Mouse (Mus musculus) forebrain, embryonic 13.5 days (tissue): ENCODE measurements at regions not wholly inside any gene's neighbourhood (a gene's known extent, or its start where the extent isn't known, plus 50 kb on each side); places are given as distances from the start of the nearest gene placed in this dataset.

Experiments
- ATAC-seq: fragments of 200-750 bp; cut with Nextera tagmentation; 2 replicates; pipeline ENCODE4 v1.8.0; 2017
- H3K27ac ChIP-seq: fragments of 300-500 bp; sonication (generic); 2 replicates; pipeline ENCODE4 v1.5.1; 2015; ENCODE audit warnings: inconsistent platforms, mild to moderate bottlenecking, moderate library complexity
- H3K27me3 ChIP-seq: fragments of 300-500 bp; sonication (generic); 2 replicates; pipeline ENCODE4 v1.6.1; 2015; ENCODE audit warnings: mild to moderate bottlenecking, inconsistent platforms
- H3K36me3 ChIP-seq: fragments of 300-500 bp; sonication (generic); 2 replicates; pipeline ENCODE4 v1.6.1; 2015; ENCODE audit warnings: mild to moderate bottlenecking, inconsistent platforms; ENCODE audit not compliant: poor library complexity, severe bottlenecking
- H3K4me1 ChIP-seq: fragments of 300-500 bp; sonication (generic); 2 replicates; pipeline ENCODE4 v1.6.1; 2015; ENCODE audit warnings: inconsistent platforms
- H3K4me2 ChIP-seq: fragments of 300-500 bp; sonication (generic); 2 replicates; pipeline ENCODE4 v1.6.1; 2015; ENCODE audit warnings: inconsistent platforms, mild to moderate bottlenecking, moderate library complexity
- H3K4me3 ChIP-seq: fragments of 300-500 bp; sonication (generic); 2 replicates; pipeline ENCODE4 v1.5.1; 2015; ENCODE audit warnings: mild to moderate bottlenecking, inconsistent platforms
- H3K9ac ChIP-seq: fragments of 300-500 bp; sonication (generic); 2 replicates; pipeline ENCODE4 v1.6.1; 2015; ENCODE audit warnings: mild to moderate bottlenecking, inconsistent platforms
- H3K9me3 ChIP-seq: fragments of 300-500 bp; sonication (generic); replicated peaks from 2 replicates; pipeline ENCODE4 v1.6.1; 2016; ENCODE audit warnings: inconsistent platforms
- WGBS: fragments of 180-500 bp; shearing (Covaris S2); methylation state at CpG from one replicate; pipeline ENCODE4 v1.1.7; 2015; 5-methylcytosine and 5-hydroxymethylcytosine counted together

GRCm38 (mm10) chr7:117930392-117930791 is 185.6 kb downstream of the Rps15a start:
- Histone ChIP-seq H3K27ac (no peak overlapping the region), H3K4me3 (no peak overlapping the region), H3K9me3 (no peaks in the 10 kb centered on the region), H3K27me3 (peaks cover 5% of the 10 kb centered on the region; the same call in 1 of the 2 replicates), H3K36me3 (no peaks in the 10 kb centered on the region), H3K9ac (no peak overlapping the region), H3K4me1 (peaks cover 27% of the 10 kb centered on the region), H3K4me2 (no peak overlapping the region; the same call in 1 of the 2 replicates)
- 20% methylated on average over 9 of the region's 9 CpGs for WGBS
- peak; percentile 41; the same call in 1 of the 2 replicates for ATAC-seq

GRCm38 (mm10) chr7:117926396-117926795 is 189.6 kb downstream of the Rps15a start:
- H3K4me1 ChIP-seq = peaks cover 28% of the 10 kb centered on the region
- no peak overlapping the region for H3K9ac ChIP-seq
- WGBS = 50% methylated on average over 1 of the region's 1 CpGs
- H3K9me3 ChIP-seq = no peaks in the 10 kb centered on the region
- no peak overlapping the region for H3K4me2 ChIP-seq
- ATAC-seq = no peak
- H3K27me3 ChIP-seq = peaks cover 5% of the 10 kb centered on the region; the same call in 1 of the 2 replicates
- no peaks in the 10 kb centered on the region for H3K36me3 ChIP-seq
- H3K27ac ChIP-seq = no peak overlapping the region
- no peak overlapping the region for H3K4me3 ChIP-seq

- Histone ChIP-seq H3K9me3 (no peaks in the 10 kb centered on the region), H3K4me1 (peaks cover 10% of the 10 kb centered on the region)
- ATAC-seq = no peak
Measured at GRCm38 (mm10) chr7:117922270-117922669, 193.7 kb downstream of the Rps15a start.

GRCm38 (mm10) chr7:117918206-117918995 is 197.6 kb downstream of the Rps15a start:
- no peaks in the 10 kb centered on the region for H3K36me3 ChIP-seq
- no peak overlapping the region for H3K4me2 ChIP-seq
- H3K9me3 ChIP-seq = no peaks in the 10 kb centered on the region
- no peaks in the 10 kb centered on the region for H3K27me3 ChIP-seq
- H3K9ac ChIP-seq = no peak overlapping the region
- H3K4me1 ChIP-seq = no peaks in the 10 kb centered on the region
- H3K4me3 ChIP-seq = no peak overlapping the region
- 96% methylated on average over 10 of the region's 10 CpGs for WGBS
- H3K27ac ChIP-seq = no peak overlapping the region
- no peak for ATAC-seq

More at GRCm38 (mm10) chr7:117922270-117922669, 193.7 kb downstream of the Rps15a start:
- H3K36me3 ChIP-seq = no peaks in the 10 kb centered on the region
- no peak overlapping the region for H3K9ac ChIP-seq
- no peak overlapping the region for H3K4me3 ChIP-seq
- H3K4me2 ChIP-seq = no peak overlapping the region
- no peaks in the 10 kb centered on the region for H3K27me3 ChIP-seq
- H3K27ac ChIP-seq = no peak overlapping the region

GRCm38 (mm10) chr7:117916915-117917314 is 199.1 kb downstream of the Rps15a start:
- no peaks in the 10 kb centered on the region for H3K9me3 ChIP-seq
- ATAC-seq = no peak
- H3K4me1 ChIP-seq = no peaks in the 10 kb centered on the region
- no peak overlapping the region for H3K4me2 ChIP-seq
- no peaks in the 10 kb centered on the region for H3K27me3 ChIP-seq
- no peak overlapping the region for H3K4me3 ChIP-seq
- no peak overlapping the region for H3K27ac ChIP-seq
- WGBS = 85% methylated on average over 6 of the region's 6 CpGs
- H3K9ac ChIP-seq = no peak overlapping the region
- no peaks in the 10 kb centered on the region for H3K36me3 ChIP-seq

GRCm38 (mm10) chr7:117912453-117912852 is 203.5 kb downstream of the Rps15a start:
- ATAC-seq = no peak
- no peak overlapping the region for H3K4me2 ChIP-seq
- 85% methylated on average over 3 of the region's 3 CpGs for WGBS
- no peaks in the 10 kb centered on the region for H3K4me1 ChIP-seq
- H3K9me3 ChIP-seq = no peaks in the 10 kb centered on the region
- H3K36me3 ChIP-seq = no peaks in the 10 kb centered on the region
- H3K27ac ChIP-seq = no peak overlapping the region
- H3K27me3 ChIP-seq = no peaks in the 10 kb centered on the region
- no peak overlapping the region for H3K9ac ChIP-seq
- H3K4me3 ChIP-seq = no peak overlapping the region

- Histone ChIP-seq H3K4me2 (no peak overlapping the region), H3K4me1 (no peaks in the 10 kb centered on the region), H3K9ac (no peak overlapping the region), H3K27me3 (no peaks in the 10 kb centered on the region), H3K4me3 (no peak overlapping the region), H3K9me3 (no peaks in the 10 kb centered on the region), H3K36me3 (no peaks in the 10 kb centered on the region), H3K27ac (no peak overlapping the region)
- WGBS = 90% methylated on average over 3 of the region's 3 CpGs
- no peak for ATAC-seq
Measured at GRCm38 (mm10) chr7:117911062-117911461, 204.9 kb downstream of the Rps15a start.

- H3K4me2 ChIP-seq = no peak overlapping the region
- no peaks in the 10 kb centered on the region for H3K36me3 ChIP-seq
- no peak overlapping the region for H3K9ac ChIP-seq
- no peaks in the 10 kb centered on the region for H3K27me3 ChIP-seq
- H3K9me3 ChIP-seq = no peaks in the 10 kb centered on the region
- no peak for ATAC-seq
- H3K27ac ChIP-seq = no peak overlapping the region
- H3K4me3 ChIP-seq = no peak overlapping the region
- WGBS = 80% methylated on average over 2 of the region's 2 CpGs
- H3K4me1 ChIP-seq = no peaks in the 10 kb centered on the region
Measured at GRCm38 (mm10) chr7:117896528-117896927, 219.5 kb downstream of the Rps15a start.

- Histone ChIP-seq H3K4me2 (no peak overlapping the region), H3K27ac (no peak overlapping the region), H3K4me3 (no peak overlapping the region), H3K27me3 (no peaks in the 10 kb centered on the region), H3K9ac (no peak overlapping the region), H3K36me3 (no peaks in the 10 kb centered on the region), H3K9me3 (no peaks in the 10 kb centered on the region), H3K4me1 (peaks cover 11% of the 10 kb centered on the region)
- 79% methylated on average over 6 of the region's 6 CpGs for WGBS
- ATAC-seq = 0 out of 2 replicates have a peak, but pooled peaks have one; percentile 38
Measured at GRCm38 (mm10) chr7:117887288-117887687, 228.7 kb downstream of the Rps15a start.

- Histone ChIP-seq H3K4me2 (no peak overlapping the region), H3K36me3 (no peaks in the 10 kb centered on the region), H3K4me1 (peaks cover 11% of the 10 kb centered on the region), H3K27ac (no peak overlapping the region), H3K9me3 (no peaks in the 10 kb centered on the region), H3K9ac (no peak overlapping the region), H3K27me3 (no peaks in the 10 kb centered on the region), H3K4me3 (no peak overlapping the region)
- 3% methylated on average over 13 of the region's 13 CpGs for WGBS
- ATAC-seq = peak; percentile 74
Measured at GRCm38 (mm10) chr7:117882803-117883202, 233.2 kb downstream of the Rps15a start.

GRCm38 (mm10) chr7:117878903-117879302 is 237.1 kb downstream of the Rps15a start:
- H3K27me3 ChIP-seq = no peaks in the 10 kb centered on the region
- no peak overlapping the region for H3K27ac ChIP-seq
- H3K9ac ChIP-seq = no peak overlapping the region
- no peak overlapping the region for H3K4me3 ChIP-seq
- WGBS = 70% methylated on average over 7 of the region's 7 CpGs
- no peaks in the 10 kb centered on the region for H3K36me3 ChIP-seq
- H3K4me2 ChIP-seq = no peak overlapping the region
- ATAC-seq = no peak
- peaks cover 6% of the 10 kb centered on the region; the same call in 1 of the 2 replicates for H3K9me3 ChIP-seq
- H3K4me1 ChIP-seq = peaks cover 8% of the 10 kb centered on the region

- Histone ChIP-seq H3K36me3 (no peaks in the 10 kb centered on the region), H3K27ac (no peak overlapping the region), H3K9ac (no peak overlapping the region), H3K4me3 (no peak overlapping the region), H3K4me2 (no peak overlapping the region), H3K27me3 (no peaks in the 10 kb centered on the region), H3K9me3 (peaks cover 6% of the 10 kb centered on the region; the same call in 1 of the 2 replicates), H3K4me1 (peaks cover 4% of the 10 kb centered on the region; the same call in 1 of the 2 replicates)
- WGBS = 75% methylated on average over 2 of the region's 2 CpGs
- no peak for ATAC-seq
Measured at GRCm38 (mm10) chr7:117875241-117875640, 240.7 kb downstream of the Rps15a start.
